Mouse (Mus musculus): ENCODE measurements around the gene Sh2d7.
"Not testable (repeated sequence)": the region's sequence is repeated elsewhere in the genome, so short reads cannot be mapped to it uniquely, and the experiment has no call there.

Gene Sh2d7

GRCm38 (mm10) chr9:54544212-54544953, 5.6 kb downstream of the Sh2d7 start:
- no peak for DNase-seq (ENCODE audit: low read depth, low spot score)

- no peak for DNase-seq (ENCODE audit: low read depth, low spot score)
Observed at GRCm38 (mm10) chr9:54544954-54545315, 6.2 kb downstream of the Sh2d7 start.

- peak; percentile 45 for DNase-seq (ENCODE audit: low read depth, low spot score)
Observed at GRCm38 (mm10) chr9:54547536-54547935, 8.8 kb downstream of the Sh2d7 start.

GRCm38 (mm10) chr9:54549433-54549832, 10.6 kb downstream of the Sh2d7 start:
- DNase-seq (ENCODE audit: low read depth, low spot score), result no peak

GRCm38 (mm10) chr9:54552409-54552808, 13.6 kb downstream of the Sh2d7 start:
- peak; percentile 68 for DNase-seq (ENCODE audit: low read depth, low spot score)

- no peak for DNase-seq (ENCODE audit: low read depth, low spot score)
Observed at GRCm38 (mm10) chr9:54555044-54555443, 16.3 kb downstream of the Sh2d7 start.

GRCm38 (mm10) chr9:54558731-54559130, 19.9 kb downstream of the Sh2d7 start:
- DNase-seq (ENCODE audit: low read depth, low spot score), result peak; percentile 55

GRCm38 (mm10) chr9:54559771-54560471, 21.1 kb downstream of the Sh2d7 start, which contains the start of gene Cib2:
TSS of gene Cib2 (minus strand) at chr9:54560218.
- DNase-seq (ENCODE audit: low read depth, low spot score), result peak; percentile 89

- peak; percentile 76 for DNase-seq (ENCODE audit: low read depth, low spot score)
Observed at GRCm38 (mm10) chr9:54560831-54561601, 22.2 kb downstream of the Sh2d7 start.

- DNase-seq (ENCODE audit: low read depth, low spot score), result no peak
Observed at GRCm38 (mm10) chr9:54566958-54567357, 28.2 kb downstream of the Sh2d7 start.

- no peak for DNase-seq (ENCODE audit: low read depth, low spot score)
Observed at GRCm38 (mm10) chr9:54568732-54569131, 29.9 kb downstream of the Sh2d7 start.

GRCm38 (mm10) chr9:54571130-54571839, 32.5 kb downstream of the Sh2d7 start:
- DNase-seq (ENCODE audit: low read depth, low spot score), result no peak

GRCm38 (mm10) chr9:54583712-54584111, 44.9 kb downstream of the Sh2d7 start:
- no peak for DNase-seq (ENCODE audit: low read depth, low spot score)

- DNase-seq (ENCODE audit: low read depth, low spot score), result not testable (repeated sequence)
Observed at GRCm38 (mm10) chr9:54584127-54584526, 45.3 kb downstream of the Sh2d7 start.

GRCm38 (mm10) chr9:54585839-54586198, 47.0 kb downstream of the Sh2d7 start:
- no peak for DNase-seq (ENCODE audit: low read depth, low spot score)

- peak; percentile 96 for DNase-seq (ENCODE audit: low read depth, low spot score)
Observed at GRCm38 (mm10) chr9:54586199-54587061, 47.6 kb downstream of the Sh2d7 start, which contains the start of gene Idh3a. TSS of gene Idh3a (plus strand) at chr9:54586334.

- DNase-seq (ENCODE audit: low read depth, low spot score), result peak; percentile 36
Observed at GRCm38 (mm10) chr9:54587863-54588262, 49.1 kb downstream of the Sh2d7 start.

GRCm38 (mm10) chr9:54593652-54594051, 54.9 kb downstream of the Sh2d7 start:
- peak; percentile 53 for DNase-seq (ENCODE audit: low read depth, low spot score)

All from skeletal muscle tissue, adult 2 months (tissue).